Mouse (Mus musculus): ENCODE data around the gene Elane. TPM values are rescaled to one million over a fixed set of nuclear protein-coding genes. Genes with fewer than 3 reads are reported as not detected.

Gene Elane
- polyA plus RNA-seq, 1 experiment from 2014 or later, result not detected

DNA sequence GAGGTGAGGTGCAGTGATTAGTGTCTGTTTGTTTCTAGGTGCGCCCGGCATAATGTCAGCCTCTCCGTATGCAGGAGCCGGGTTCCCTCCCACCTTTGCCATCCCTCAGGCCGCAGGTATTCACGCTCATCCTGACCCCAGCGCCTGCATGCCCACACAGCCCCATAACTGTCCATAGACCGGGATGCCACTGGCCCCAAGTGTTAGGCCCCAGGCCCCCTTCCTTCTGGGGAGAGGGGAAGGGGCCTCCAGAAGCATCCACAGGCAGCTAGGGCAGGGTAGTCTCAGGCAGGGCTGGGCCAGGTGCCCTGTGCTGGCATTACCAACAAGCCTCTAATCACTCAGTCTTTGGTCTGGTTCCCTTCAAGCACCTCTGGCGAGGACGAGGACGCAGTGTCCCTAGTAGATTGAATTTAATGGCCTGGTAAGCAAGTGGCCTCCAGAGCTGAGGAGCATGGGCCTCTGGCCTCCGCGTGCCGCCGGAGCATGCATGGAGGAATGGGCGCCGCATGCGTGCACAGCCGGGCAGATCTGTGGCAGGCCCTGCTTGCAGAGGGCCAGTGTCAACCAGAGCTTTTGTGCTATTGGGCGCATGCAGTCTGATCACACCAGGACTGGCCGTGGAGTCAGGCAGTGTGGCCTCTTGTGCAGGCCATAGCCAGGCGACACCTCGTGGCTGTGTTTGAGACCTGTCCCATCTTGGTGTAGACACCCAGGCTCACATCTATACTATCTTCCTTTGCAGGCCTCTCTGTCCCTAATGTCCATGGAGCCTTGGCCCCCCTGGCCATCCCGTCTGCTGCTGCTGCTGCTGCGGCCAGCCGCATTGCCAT, 25.8 kb upstream of the Elane start:
- WGBS, result 84% methylated on average over 26 of the region's 26 CpGs
- no peaks in the 10 kb centered on the region for H3K27me3 ChIP-seq (replicated peaks; ENCODE audit: control insufficient read depth, insufficient read depth, low read length)
- H3K36me3 ChIP-seq (ENCODE audit: control insufficient read depth, insufficient read depth), result peaks cover 72% of the 10 kb centered on the region
- no peak overlapping the region for H3K9ac ChIP-seq (ENCODE audit: low read depth, low read length)
- H3K9me3 ChIP-seq (ENCODE audit: control insufficient read depth), result no peaks in the 10 kb centered on the region
- TF ChIP-seq CTCF (IDR thresholded peaks at IDR 0.05; ENCODE audit: low read depth), result no peak
- ATAC-seq, result no peak
- H3K4me3 ChIP-seq (ENCODE audit: low read depth, low read length), result no peak overlapping the region
- H3K27ac ChIP-seq (ENCODE audit: low read depth, low read length), result peak overlapping the region; percentile 22; the same call in 1 of the 2 replicates
- H3K4me2 ChIP-seq (replicated peaks; ENCODE audit: low read depth), result no peak overlapping the region
- 0 out of 2 replicates have a peak, but pooled peaks cover 5% of the 10 kb centered on the region for H3K4me1 ChIP-seq (replicated peaks; ENCODE audit: control insufficient read depth, insufficient read depth, low read length)

DNA sequence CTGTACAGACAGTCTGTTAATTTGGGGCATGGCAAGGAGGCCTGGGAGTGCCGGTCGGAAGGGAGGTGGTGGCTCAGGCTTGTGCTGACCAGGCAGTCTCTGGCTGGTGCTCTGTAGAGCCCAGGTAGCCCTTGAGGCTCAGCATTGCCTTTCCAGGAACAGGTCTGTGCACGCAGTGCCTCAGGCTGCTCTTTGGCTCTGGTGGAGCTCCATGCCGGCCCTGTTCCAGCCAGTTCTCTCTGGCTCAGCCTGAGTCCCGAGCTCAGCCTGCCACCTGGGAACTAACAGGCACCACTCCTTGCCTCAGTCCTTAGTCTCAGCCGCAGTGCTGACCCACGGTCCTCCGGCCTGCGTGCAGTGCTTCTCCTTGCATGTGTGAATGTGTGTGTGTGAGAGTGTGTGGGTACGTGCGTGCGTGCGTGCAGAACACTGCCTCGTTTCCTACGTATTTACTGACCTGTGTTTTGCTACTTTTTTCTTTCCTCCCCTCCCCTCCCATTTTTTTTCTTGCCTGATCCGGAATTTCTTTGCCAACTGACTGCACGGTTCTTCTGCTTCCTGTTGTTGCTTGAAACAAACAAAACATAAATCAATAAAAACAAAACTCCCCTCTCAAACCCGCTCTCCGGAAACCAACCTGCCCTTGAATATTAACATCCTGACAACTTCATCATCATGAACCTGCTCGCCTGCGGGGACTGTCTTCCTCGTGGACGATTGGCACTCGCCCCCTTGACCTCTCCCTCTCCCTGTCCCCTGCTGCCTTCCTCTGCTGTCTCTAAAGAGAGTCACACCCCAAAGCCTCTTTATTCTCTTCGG, 24.6 kb upstream of the Elane start:
- no peak for TF ChIP-seq CTCF (IDR thresholded peaks at IDR 0.05; ENCODE audit: low read depth)
- WGBS, result 59% methylated on average over 25 of the region's 25 CpGs
- H3K4me1 ChIP-seq (replicated peaks; ENCODE audit: control insufficient read depth, insufficient read depth, low read length), result 0 out of 2 replicates have a peak, but pooled peaks cover 5% of the 10 kb centered on the region
- no peak overlapping the region for H3K4me3 ChIP-seq (ENCODE audit: low read depth, low read length)
- no peaks in the 10 kb centered on the region for H3K9me3 ChIP-seq (ENCODE audit: control insufficient read depth)
- H3K4me2 ChIP-seq (replicated peaks; ENCODE audit: low read depth), result no peak overlapping the region
- no peak overlapping the region for H3K9ac ChIP-seq (ENCODE audit: low read depth, low read length)
- ATAC-seq, result no peak
- H3K27me3 ChIP-seq (replicated peaks; ENCODE audit: control insufficient read depth, insufficient read depth, low read length), result no peaks in the 10 kb centered on the region
- peaks cover 70% of the 10 kb centered on the region for H3K36me3 ChIP-seq (ENCODE audit: control insufficient read depth, insufficient read depth)
- 0 out of 2 replicates have a peak overlapping the region, but pooled peaks have one; percentile 36 for H3K27ac ChIP-seq (ENCODE audit: low read depth, low read length)

DNA sequence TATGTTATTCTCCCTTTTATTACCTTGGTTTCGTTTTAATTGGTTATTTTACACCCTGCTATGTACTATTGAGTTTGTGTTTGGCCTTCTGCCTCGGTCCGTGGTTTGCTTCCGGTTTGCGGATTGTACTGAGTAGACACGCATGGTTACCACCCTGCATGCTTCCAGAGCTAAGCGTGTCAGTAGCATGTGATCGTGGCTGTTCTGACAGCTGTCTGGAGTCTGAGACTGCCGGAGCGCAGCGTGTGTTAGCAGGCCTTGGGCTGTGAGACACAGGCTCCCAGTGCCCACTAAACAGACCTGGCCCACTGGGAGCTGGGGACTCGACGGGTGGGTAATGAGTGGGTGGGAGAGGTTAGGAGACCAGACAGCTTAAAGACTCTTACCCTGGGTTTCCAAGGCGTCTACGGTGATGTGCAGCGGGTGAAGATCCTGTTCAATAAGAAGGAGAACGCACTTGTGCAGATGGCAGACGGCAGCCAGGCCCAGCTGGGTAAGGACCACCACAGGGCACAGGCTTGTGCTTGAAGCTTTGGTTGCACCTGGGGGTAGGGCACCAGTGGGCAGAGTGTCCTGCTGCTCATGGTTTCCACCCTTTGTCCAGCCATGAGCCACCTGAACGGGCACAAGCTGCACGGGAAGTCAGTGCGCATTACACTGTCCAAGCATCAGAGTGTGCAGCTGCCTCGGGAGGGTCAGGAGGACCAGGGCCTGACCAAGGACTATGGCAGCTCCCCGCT, 23.8 kb upstream of the Elane start:
- Histone ChIP-seq H3K36me3 (ENCODE audit: control insufficient read depth, insufficient read depth) (peaks cover 63% of the 10 kb centered on the region), H3K9ac (ENCODE audit: low read depth, low read length) (no peak overlapping the region), H3K27ac (ENCODE audit: low read depth, low read length) (0 out of 2 replicates have a peak overlapping the region, but pooled peaks have one; percentile 36), H3K9me3 (ENCODE audit: control insufficient read depth) (no peaks in the 10 kb centered on the region), H3K4me2 (replicated peaks; ENCODE audit: low read depth) (no peak overlapping the region), H3K27me3 (replicated peaks; ENCODE audit: control insufficient read depth, insufficient read depth, low read length) (no peaks in the 10 kb centered on the region), H3K4me1 (replicated peaks; ENCODE audit: control insufficient read depth, insufficient read depth, low read length) (no peaks in the 10 kb centered on the region), H3K4me3 (ENCODE audit: low read depth, low read length) (no peak overlapping the region)
- TF ChIP-seq CTCF (IDR thresholded peaks at IDR 0.05; ENCODE audit: low read depth), result no peak
- 80% methylated on average over 23 of the region's 23 CpGs for WGBS
- no peak for ATAC-seq

DNA sequence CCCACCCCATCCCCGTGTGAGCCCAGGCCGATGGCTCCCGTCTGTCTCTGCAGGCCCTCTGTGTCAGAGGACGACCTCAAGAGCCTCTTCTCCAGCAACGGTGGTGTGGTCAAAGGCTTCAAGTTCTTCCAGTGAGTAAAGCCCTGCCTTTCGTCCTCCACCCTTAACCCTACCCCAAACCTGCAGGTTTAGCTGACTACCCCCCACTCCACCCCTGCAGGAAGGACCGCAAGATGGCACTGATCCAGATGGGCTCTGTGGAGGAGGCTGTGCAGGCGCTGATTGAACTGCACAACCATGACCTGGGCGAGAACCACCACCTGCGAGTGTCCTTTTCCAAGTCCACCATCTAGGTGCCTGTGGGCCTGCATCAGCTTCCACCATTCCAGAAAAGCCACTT, 23.1 kb upstream of the Elane start:
- Histone ChIP-seq H3K36me3 (ENCODE audit: control insufficient read depth, insufficient read depth) (peaks cover 59% of the 10 kb centered on the region), H3K4me1 (replicated peaks; ENCODE audit: control insufficient read depth, insufficient read depth, low read length) (no peaks in the 10 kb centered on the region), H3K27me3 (replicated peaks; ENCODE audit: control insufficient read depth, insufficient read depth, low read length) (no peaks in the 10 kb centered on the region), H3K4me3 (ENCODE audit: low read depth, low read length) (no peak overlapping the region), H3K9ac (ENCODE audit: low read depth, low read length) (no peak overlapping the region), H3K4me2 (replicated peaks; ENCODE audit: low read depth) (no peak overlapping the region), H3K27ac (ENCODE audit: low read depth, low read length) (no peak overlapping the region), H3K9me3 (ENCODE audit: control insufficient read depth) (no peaks in the 10 kb centered on the region)
- ATAC-seq, result no peak
- WGBS, result 57% methylated on average over 10 of the region's 10 CpGs
- TF ChIP-seq CTCF (IDR thresholded peaks at IDR 0.05; ENCODE audit: low read depth), result no peak

DNA sequence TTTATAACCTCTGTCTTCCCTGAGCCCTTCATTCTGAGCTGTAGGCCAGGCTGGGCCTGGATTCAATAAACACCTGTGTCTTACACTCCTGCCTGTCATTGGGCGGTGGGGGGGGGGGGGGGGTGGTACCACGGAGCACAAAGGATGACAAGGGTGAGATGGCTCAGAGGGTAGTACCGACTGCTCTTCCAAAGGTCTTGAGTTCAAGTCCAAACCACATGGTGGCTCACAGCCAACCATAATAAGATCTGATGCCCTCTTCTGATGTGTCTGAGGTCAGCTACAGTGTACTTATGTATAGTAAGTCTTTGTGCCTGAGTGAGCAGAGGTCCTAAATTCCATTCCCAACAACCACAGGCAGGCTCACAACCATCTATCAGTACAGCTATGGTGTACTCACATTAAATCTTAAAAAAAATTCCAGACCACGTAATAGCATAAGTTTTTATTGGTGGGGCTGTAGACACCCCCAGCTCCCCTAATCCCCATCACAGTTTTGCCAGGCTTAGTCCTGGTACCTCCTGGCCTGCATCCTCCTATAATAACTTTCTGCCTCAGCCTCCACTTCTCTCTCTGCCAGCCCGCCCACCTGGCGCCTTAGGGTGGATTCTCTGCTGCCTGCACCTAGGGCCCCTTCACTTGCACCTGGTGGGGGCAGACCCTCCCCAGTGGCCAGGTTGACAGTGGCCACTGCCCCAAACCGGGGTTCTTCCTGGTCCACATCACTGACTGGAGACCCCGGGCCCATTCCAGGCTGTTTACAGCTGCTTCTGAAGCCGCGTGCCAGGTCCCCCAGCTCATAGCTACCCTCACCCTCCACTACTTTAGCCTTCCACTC, 21.5 kb upstream of the Elane start:
- Histone ChIP-seq H3K9ac (ENCODE audit: low read depth, low read length) (no peak overlapping the region), H3K4me2 (replicated peaks; ENCODE audit: low read depth) (no peak overlapping the region), H3K27me3 (replicated peaks; ENCODE audit: control insufficient read depth, insufficient read depth, low read length) (no peaks in the 10 kb centered on the region), H3K9me3 (ENCODE audit: control insufficient read depth) (no peaks in the 10 kb centered on the region), H3K4me1 (replicated peaks; ENCODE audit: control insufficient read depth, insufficient read depth, low read length) (no peaks in the 10 kb centered on the region), H3K4me3 (ENCODE audit: low read depth, low read length) (no peak overlapping the region), H3K27ac (ENCODE audit: low read depth, low read length) (peak overlapping the region; percentile 1; the same call in 1 of the 2 replicates), H3K36me3 (ENCODE audit: control insufficient read depth, insufficient read depth) (peaks cover 48% of the 10 kb centered on the region)
- WGBS, result 44% methylated on average over 10 of the region's 10 CpGs
- peak; percentile 5; the same call in 1 of the 2 replicates for ATAC-seq
- TF ChIP-seq CTCF (IDR thresholded peaks at IDR 0.05; ENCODE audit: low read depth), result no peak

All from intestine, postnatal 0 days (tissue).